Mouse (Mus musculus) lung, adult 2 months (tissue): ENCODE results near the gene Rpl3l.

Source experiments
- CTCF ChIP-seq: fragments of 200-500 bp; IDR thresholded peaks from 2 replicates; pipeline ENCODE4 v1.5.1; 2011; ENCODE audit warnings: mild to moderate bottlenecking, low read length, control low read depth; ENCODE audit not compliant: insufficient read depth
- POLR2A ChIP-seq: fragments of 200-500 bp; IDR thresholded peaks from 2 replicates; pipeline ENCODE4 v1.6.1; 2011; ENCODE audit warnings: low read depth, mild to moderate bottlenecking, control low read depth, low read length, borderline replicate concordance; ENCODE audit errors: extremely low read depth

DNA sequence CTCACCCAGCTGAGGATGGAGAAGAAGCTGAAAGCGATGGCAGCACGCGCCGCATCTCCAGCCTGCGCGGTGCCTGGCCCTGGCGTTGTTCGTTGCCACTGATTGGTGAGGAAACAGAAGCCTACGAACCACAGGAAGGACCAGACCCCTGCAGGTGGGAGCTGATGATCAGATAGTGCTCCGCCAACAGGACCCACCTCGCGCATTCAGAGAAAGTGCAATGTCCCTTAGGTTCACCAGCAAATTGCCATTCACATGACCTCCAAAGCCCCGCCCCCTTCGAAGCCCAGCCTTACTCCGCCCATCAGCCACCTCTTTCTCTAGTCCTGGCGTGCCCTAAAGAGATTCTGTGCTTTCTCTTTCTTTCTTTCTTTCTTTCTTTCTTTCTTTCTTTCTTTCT, 41.1 kb upstream of the Rpl3l start:
- TF ChIP-seq CTCF (no peak), POLR2A (no peak)
